Mouse (Mus musculus) forebrain, embryonic 16.5 days (tissue): ENCODE measurements around the gene Defb43. TPM values are rescaled to one million over a fixed set of nuclear protein-coding genes. Genes with fewer than 3 reads are reported as not detected.

Source experiments
- ATAC-seq: fragments of 200-750 bp; cut with Nextera tagmentation; 2 replicates; pipeline ENCODE4 v1.8.0; 2017; ENCODE audit warnings: mild to moderate bottlenecking, moderate library complexity
- H3K27ac ChIP-seq: fragments of 300-500 bp; sonication (generic); 2 replicates; pipeline ENCODE4 v1.5.1; 2014; ENCODE audit warnings: low read length, control low read depth
- H3K27me3 ChIP-seq: fragments of 300-500 bp; sonication (generic); replicated peaks from 2 replicates; pipeline ENCODE4 v1.6.1; 2014; ENCODE audit warnings: low read length; ENCODE audit not compliant: control insufficient read depth, insufficient read depth
- H3K36me3 ChIP-seq: fragments of 300-500 bp; sonication (generic); 2 replicates; pipeline ENCODE4 v1.6.1; 2014; ENCODE audit not compliant: control insufficient read depth, insufficient read depth
- H3K4me1 ChIP-seq: fragments of 300-500 bp; sonication (generic); replicated peaks from 2 replicates; pipeline ENCODE4 v1.6.1; 2014; ENCODE audit warnings: low read length; ENCODE audit not compliant: control insufficient read depth, insufficient read depth
- H3K4me2 ChIP-seq: fragments of 300-500 bp; sonication (generic); 2 replicates; pipeline ENCODE4 v1.6.1; 2014; ENCODE audit warnings: mild to moderate bottlenecking, low read length, control low read depth
- H3K4me3 ChIP-seq: fragments of 300-500 bp; sonication (generic); replicated peaks from 2 replicates; pipeline ENCODE4 v1.5.1; 2014; ENCODE audit warnings: mild to moderate bottlenecking, low read length, control low read depth
- H3K9ac ChIP-seq: fragments of 300-500 bp; sonication (generic); replicated peaks from 2 replicates; pipeline ENCODE4 v1.6.1; 2014; ENCODE audit warnings: low read depth, low read length, control low read depth
- H3K9me3 ChIP-seq: fragments of 300-500 bp; sonication (generic); 2 replicates; pipeline ENCODE4 v1.6.1; 2016; ENCODE audit warnings: low read length; ENCODE audit not compliant: control insufficient read depth
- WGBS: fragments of 180-500 bp; shearing (Covaris S2); extraction: QIAGEN DNeasy Blood & Tissue Kit; methylation state at CpG from one replicate; pipeline ENCODE4 v1.1.7; 2014; 5-methylcytosine and 5-hydroxymethylcytosine counted together
- polyA plus RNA-seq: library from polyadenylated mRNA; unstranded; fragments of >200 nt; fragmentation: Nextera tagmentation; extraction: Ambion mirVana; gene quantifications from 2 replicates; pipeline ENCODE4 v1.2.1, GENCODE M21; 2015

Gene Defb43
- not detected in 2 replicates for polyA plus RNA-seq

GRCm38 (mm10) chr14:63011471-63011870, at the start of gene Defb43:
Gene Defb43 (plus strand): TSS chr14:63011771.
- Histone ChIP-seq H3K36me3 (no peaks in the 10 kb centered on the region), H3K27ac (no peak within 1 kb of the TSS), H3K9ac (no peak within 1 kb of the TSS), H3K9me3 (no peaks in the 10 kb centered on the region), H3K4me1 (no peaks in the 10 kb centered on the region), H3K4me2 (no peak within 1 kb of the TSS), H3K4me3 (no peak within 1 kb of the TSS), H3K27me3 (no peaks in the 10 kb centered on the region)
- ATAC-seq = no peak
- 96% methylated on average over 5 of the region's 5 CpGs for WGBS

GRCm38 (mm10) chr14:62963632-62964031, 47.9 kb upstream of the Defb43 start:
- Histone ChIP-seq H3K27me3 (no peaks in the 10 kb centered on the region), H3K9ac (no peak overlapping the region), H3K4me1 (0 out of 2 replicates have a peak, but pooled peaks cover 3% of the 10 kb centered on the region), H3K27ac (no peak overlapping the region), H3K36me3 (peaks cover 3% of the 10 kb centered on the region; the same call in 1 of the 2 replicates), H3K4me3 (no peak overlapping the region), H3K9me3 (no peaks in the 10 kb centered on the region), H3K4me2 (no peak overlapping the region)
- ATAC-seq = no peak
- WGBS = 91% methylated on average over 4 of the region's 4 CpGs

DNA sequence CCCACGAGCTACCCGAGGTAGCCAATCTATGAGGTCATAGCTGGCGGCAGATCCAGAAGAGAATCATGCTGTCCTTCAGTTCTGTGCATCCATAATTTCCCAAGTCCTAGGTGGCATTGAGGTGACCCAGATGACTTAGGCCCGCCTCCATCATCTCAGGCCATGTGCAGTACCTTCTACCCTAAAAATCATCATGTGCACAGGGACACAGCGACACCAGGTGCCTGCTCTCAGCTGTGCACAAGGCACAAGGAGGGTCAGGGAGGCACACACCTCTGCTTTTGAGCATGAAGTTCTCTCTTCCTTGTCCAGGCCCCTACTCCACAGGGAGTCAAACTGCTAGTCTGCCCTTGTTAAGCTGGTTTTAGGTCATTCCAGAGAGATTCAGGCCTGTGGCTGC, 46.2 kb upstream of the Defb43 start:
- H3K4me2 ChIP-seq = no peak overlapping the region
- no peak overlapping the region for H3K9ac ChIP-seq
- no peaks in the 10 kb centered on the region for H3K36me3 ChIP-seq
- H3K9me3 ChIP-seq = no peaks in the 10 kb centered on the region
- 0 out of 2 replicates have a peak, but pooled peaks cover 3% of the 10 kb centered on the region for H3K4me1 ChIP-seq
- no peak for ATAC-seq
- H3K27ac ChIP-seq = no peak overlapping the region
- WGBS = 88% methylated on average over 5 of the region's 5 CpGs
- H3K27me3 ChIP-seq = no peaks in the 10 kb centered on the region
- no peak overlapping the region for H3K4me3 ChIP-seq

- peak overlapping the region; percentile 32 for H3K4me2 ChIP-seq
- no peaks in the 10 kb centered on the region for H3K36me3 ChIP-seq
- no peaks in the 10 kb centered on the region for H3K9me3 ChIP-seq
- 0 out of 2 replicates have a peak, but pooled peaks cover 3% of the 10 kb centered on the region for H3K4me1 ChIP-seq
- peak overlapping the region; percentile 10; the same call in 1 of the 2 replicates for H3K4me3 ChIP-seq
- 26% methylated on average over 15 of the region's 15 CpGs for WGBS
- no peak for ATAC-seq
- no peaks in the 10 kb centered on the region for H3K27me3 ChIP-seq
- H3K27ac ChIP-seq = no peak overlapping the region
- H3K9ac ChIP-seq = no peak overlapping the region; the same call in 1 of the 2 replicates
Measured at GRCm38 (mm10) chr14:62965811-62966520, 45.6 kb upstream of the Defb43 start.

- Histone ChIP-seq H3K36me3 (no peaks in the 10 kb centered on the region), H3K4me1 (no peaks in the 10 kb centered on the region), H3K9ac (no peak overlapping the region), H3K27me3 (no peaks in the 10 kb centered on the region), H3K27ac (no peak overlapping the region), H3K4me3 (no peak overlapping the region), H3K9me3 (no peaks in the 10 kb centered on the region), H3K4me2 (no peak overlapping the region)
- 8% methylated on average over 5 of the region's 5 CpGs for WGBS
- ATAC-seq = no peak
Measured at GRCm38 (mm10) chr14:62975046-62975445, 36.5 kb upstream of the Defb43 start.

DNA sequence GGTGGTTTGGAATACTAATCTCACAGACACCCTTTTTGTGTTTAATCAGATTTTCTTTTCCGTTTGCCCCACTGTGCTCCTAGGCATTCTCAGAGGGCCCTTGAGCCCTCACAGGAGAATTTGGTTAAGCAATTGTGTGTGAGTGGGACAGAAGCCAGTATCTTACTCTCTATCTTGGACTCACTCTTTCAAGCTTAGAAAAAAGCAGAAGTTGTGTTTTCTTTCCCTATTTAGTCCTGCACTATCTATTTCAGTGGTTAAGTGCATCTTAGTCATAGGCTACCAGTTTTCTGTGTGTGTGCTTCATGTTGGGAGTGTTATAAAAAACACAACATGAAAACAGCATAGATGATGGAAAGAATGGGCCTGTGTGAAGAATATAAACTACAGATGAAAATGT, 31.8 kb upstream of the Defb43 start:
- H3K27me3 ChIP-seq = no peaks in the 10 kb centered on the region
- no peak for ATAC-seq
- H3K4me2 ChIP-seq = no peak overlapping the region
- H3K27ac ChIP-seq = no peak overlapping the region
- 57% methylated on average over 1 of the region's 1 CpGs for WGBS
- no peaks in the 10 kb centered on the region for H3K4me1 ChIP-seq
- no peaks in the 10 kb centered on the region for H3K9me3 ChIP-seq
- no peaks in the 10 kb centered on the region for H3K36me3 ChIP-seq
- H3K9ac ChIP-seq = no peak overlapping the region
- no peak overlapping the region for H3K4me3 ChIP-seq

DNA sequence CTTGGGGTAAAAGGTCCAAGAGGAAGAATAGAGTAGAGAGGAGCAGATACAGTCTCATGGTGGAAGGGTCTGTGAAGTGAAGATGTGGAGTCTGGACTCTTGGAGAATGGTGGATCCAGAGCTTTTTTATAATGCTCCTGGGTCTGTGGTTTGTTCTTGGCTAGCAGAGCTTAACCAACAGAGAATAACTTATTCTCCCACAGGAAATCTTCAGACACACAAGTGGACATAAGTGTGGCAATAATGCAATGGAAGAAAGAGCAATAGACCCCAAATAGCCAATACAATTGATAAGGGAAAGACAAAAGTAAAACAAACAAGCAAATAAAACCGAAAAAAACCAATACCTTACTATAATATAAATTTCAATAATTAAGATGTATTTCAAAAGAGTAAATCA, 27.2 kb upstream of the Defb43 start, which contains the start of gene Defb48:
Defb48 (minus strand) TSS at position 101 of the 400 bp plus-strand sequence.
- 89% methylated on average over 1 of the region's 1 CpGs for WGBS
- no peak for ATAC-seq
- Histone ChIP-seq H3K9me3 (no peaks in the 10 kb centered on the region), H3K4me1 (no peaks in the 10 kb centered on the region), H3K4me2 (no peak within 1 kb of the TSS), H3K9ac (no peak within 1 kb of the TSS), H3K27ac (no peak within 1 kb of the TSS), H3K36me3 (no peaks in the 10 kb centered on the region), H3K27me3 (no peaks in the 10 kb centered on the region), H3K4me3 (no peak within 1 kb of the TSS)

- Histone ChIP-seq H3K36me3 (no peaks in the 10 kb centered on the region), H3K9me3 (no peaks in the 10 kb centered on the region), H3K4me1 (no peaks in the 10 kb centered on the region), H3K4me3 (no peak overlapping the region), H3K9ac (no peak overlapping the region), H3K27me3 (no peaks in the 10 kb centered on the region), H3K4me2 (no peak overlapping the region), H3K27ac (no peak overlapping the region)
- ATAC-seq = no peak
- WGBS = 88% methylated on average over 3 of the region's 3 CpGs
Measured at GRCm38 (mm10) chr14:62991271-62991670, 20.3 kb upstream of the Defb43 start.

- WGBS = 53% methylated on average over 7 of the region's 7 CpGs
- H3K27me3 ChIP-seq = no peaks in the 10 kb centered on the region
- no peak overlapping the region for H3K9ac ChIP-seq
- H3K4me3 ChIP-seq = no peak overlapping the region
- no peaks in the 10 kb centered on the region for H3K9me3 ChIP-seq
- no peak overlapping the region for H3K4me2 ChIP-seq
- no peaks in the 10 kb centered on the region for H3K36me3 ChIP-seq
- no peak overlapping the region for H3K27ac ChIP-seq
- H3K4me1 ChIP-seq = no peaks in the 10 kb centered on the region
- no peak for ATAC-seq
Measured at GRCm38 (mm10) chr14:62991849-62992510, 19.6 kb upstream of the Defb43 start.
